Mouse (Mus musculus) heart, adult 18-20 months (tissue): Measurements from ENCODE around the gene Cnksr3. TPM values are rescaled to one million over a fixed set of nuclear protein-coding genes. Genes with fewer than 3 reads are reported as not detected.

ENCODE experiments used
- DNase-seq, 2 experiments: peaks; one replicate each; pipeline ENCODE4 v3.0.0; 2021 to 2022; ENCODE audit warnings: mixed read lengths in 1 of 2
- long read RNA-seq, 2 experiments: library from polyadenylated mRNA; stranded (forward); transcript quantifications; one replicate each; pipeline ENCODE4 v2.0.0; 2021
- total RNA-seq, 2 experiments: library from RNA; stranded (reverse); gene quantifications; 2 replicates each; pipeline ENCODE4 v1.2.3; 2021

Cnksr3 gene
- 10 to 100 TPM; 32.7 to 33.7 TPM for total RNA-seq
- long read RNA-seq, experiment 1, transcript Cnksr3-201 (13 exons, 3,447 nt), result major isoform, 15 of 22 reads
- long read RNA-seq, experiment 1, partial matches to known transcripts, result 7 of 22 reads
- long read RNA-seq, experiment 1, other reads (novel, unspliced or antisense), result 0 of 22 reads
- long read RNA-seq, experiment 2, transcript Cnksr3-201 (13 exons, 3,447 nt), result major isoform, 7 of 15 reads
- long read RNA-seq, experiment 2, partial matches to known transcripts, result 0 of 15 reads
- long read RNA-seq, experiment 2, other reads (novel, unspliced or antisense), result 8 of 15 reads

DNA sequence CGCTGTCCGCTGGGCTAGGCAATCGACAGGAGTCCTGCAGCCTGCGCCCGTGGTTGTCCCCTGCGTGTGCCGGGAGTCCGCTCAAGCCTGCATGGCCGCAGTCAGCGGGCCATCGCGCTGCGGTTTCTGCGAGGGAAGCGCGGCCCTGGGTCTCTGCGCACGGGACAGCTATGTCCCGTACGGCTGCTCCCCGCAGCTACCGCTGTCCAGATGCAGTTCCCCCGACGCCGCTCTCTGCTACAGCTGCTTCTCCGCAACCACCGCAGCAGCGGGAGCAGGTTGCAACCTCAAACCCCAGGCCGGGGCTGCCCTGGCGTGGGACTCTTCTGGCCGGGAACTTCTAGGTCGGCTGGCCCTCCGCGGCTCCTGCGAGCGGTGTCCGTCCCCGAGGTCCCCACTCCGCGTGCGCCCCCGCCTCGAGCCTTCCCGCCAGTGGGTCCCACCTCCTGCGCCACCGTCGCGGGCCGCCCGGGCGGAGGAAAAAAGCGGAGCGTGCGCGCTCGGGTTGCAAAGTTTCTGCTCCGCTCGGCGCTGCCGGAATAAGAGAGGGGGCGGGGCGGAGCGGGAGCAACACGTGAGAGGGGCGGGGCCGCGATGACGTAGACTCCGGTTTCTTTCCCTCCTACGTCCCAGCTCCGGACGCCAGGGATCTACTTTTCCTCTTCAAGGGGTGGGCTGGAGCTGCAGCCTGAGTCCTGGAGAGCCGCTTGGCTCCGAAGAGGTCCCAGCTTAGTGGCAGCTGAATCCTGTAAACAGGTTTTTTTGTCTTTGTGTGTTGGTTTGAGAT is at the start of gene Cnksr3:
TSS of gene Cnksr3 (minus strand) at position 542 of the 787 bp plus-strand sequence.
- peak; percentile 98 to 99 for DNase-seq

- no peak for DNase-seq
Observed at GRCm38 (mm10) chr10:7260166-7261108, 48.4 kb upstream of the Cnksr3 start.

- no peak for DNase-seq
Observed at GRCm38 (mm10) chr10:7258607-7259006, 46.6 kb upstream of the Cnksr3 start.

DNA sequence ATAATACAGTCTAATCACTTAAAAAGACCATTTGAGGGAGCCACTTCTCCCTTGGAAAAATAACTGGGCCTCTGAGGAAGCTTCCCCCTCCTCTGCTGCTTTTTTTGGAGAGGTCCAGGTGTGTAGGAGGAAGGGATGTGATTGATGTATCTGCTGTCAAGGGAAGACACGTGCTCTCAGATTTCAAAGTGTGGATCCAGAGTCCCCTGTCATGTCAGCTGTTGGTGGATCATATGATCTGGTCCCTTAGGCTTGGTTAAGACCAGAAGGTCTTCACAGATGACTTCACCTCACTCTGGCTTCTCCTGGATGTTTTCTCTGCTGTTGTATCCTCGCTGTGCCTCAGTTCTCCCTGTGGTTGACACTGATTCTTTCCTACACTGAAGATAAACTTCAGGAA is 38.4 kb upstream of the Cnksr3 start:
- DNase-seq, result no peak

- peak; percentile 19 to 24 for DNase-seq
Observed at GRCm38 (mm10) chr10:7234601-7235000, 22.6 kb upstream of the Cnksr3 start.

GRCm38 (mm10) chr10:7217551-7218127 is 5.6 kb upstream of the Cnksr3 start:
- no peak for DNase-seq

- no peak for DNase-seq
Observed at GRCm38 (mm10) chr10:7214718-7215117, 2.7 kb upstream of the Cnksr3 start.

DNA sequence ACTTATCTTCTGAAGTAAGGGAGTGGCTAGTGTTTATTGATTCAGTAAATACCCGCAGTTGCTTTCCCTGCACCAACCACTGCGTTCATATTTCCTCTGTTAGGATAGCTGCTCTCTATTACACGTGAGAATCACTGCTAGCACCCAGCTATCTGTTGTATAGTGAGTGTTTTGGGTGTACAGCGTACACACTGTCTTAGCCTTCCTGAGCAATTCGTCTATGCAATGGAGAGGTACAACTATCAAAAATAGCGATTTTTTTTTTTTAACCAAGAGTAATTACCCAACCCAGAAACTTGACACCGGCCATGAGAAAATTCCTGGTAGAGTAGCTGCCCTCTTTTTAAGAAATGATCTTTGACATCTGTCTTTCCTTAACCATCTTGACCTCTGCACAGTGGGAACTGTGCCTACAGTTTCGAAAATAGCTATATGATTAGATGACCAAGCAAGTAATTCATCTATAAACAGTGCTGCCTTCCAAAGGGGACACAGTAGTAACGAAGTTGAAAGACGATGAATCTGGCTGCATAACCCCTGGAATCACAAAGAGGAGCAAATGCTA is 1.1 kb upstream of the Cnksr3 start:
- no peak for DNase-seq

- peak in 1 of 2 experiments; percentile 61 for DNase-seq
Observed at GRCm38 (mm10) chr10:7212537-7212936, 500 bp upstream of the Cnksr3 start.

DNA sequence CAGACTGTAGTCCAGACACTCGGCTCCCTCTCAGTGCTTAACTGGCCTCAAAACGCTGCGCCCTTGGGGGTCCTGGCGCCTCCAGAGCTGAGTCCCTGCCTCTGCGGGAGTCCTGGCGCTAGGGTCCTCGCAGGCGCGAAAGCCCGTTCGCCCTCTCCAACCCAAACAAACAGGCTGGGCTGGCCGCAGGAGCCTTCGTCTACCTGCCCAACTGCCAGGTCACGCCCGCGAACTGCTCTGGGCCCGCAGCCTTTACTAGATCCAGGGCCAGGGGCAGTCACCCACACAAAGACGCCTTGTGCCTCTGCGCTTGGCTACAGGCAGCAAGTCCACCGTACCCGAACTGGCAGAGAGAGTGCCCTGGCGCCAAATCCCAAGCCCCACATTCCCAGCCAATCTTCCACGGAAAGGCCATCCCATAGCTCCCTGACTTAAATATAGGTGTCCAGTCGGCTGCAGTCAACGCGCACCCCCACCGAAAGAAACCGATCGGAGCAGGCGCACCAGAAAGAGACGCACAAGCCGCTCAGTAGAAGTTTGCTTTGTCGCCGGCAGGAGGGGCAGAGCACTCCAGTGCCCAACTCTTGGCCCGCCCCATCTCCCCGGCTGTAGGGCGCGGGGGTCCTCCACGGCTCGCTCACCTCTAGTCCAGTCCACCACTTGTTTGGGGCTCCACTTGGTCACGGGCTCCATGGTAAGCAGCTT is 894 bp downstream of the Cnksr3 start:
- DNase-seq, result peak; percentile 87 to 88

DNA sequence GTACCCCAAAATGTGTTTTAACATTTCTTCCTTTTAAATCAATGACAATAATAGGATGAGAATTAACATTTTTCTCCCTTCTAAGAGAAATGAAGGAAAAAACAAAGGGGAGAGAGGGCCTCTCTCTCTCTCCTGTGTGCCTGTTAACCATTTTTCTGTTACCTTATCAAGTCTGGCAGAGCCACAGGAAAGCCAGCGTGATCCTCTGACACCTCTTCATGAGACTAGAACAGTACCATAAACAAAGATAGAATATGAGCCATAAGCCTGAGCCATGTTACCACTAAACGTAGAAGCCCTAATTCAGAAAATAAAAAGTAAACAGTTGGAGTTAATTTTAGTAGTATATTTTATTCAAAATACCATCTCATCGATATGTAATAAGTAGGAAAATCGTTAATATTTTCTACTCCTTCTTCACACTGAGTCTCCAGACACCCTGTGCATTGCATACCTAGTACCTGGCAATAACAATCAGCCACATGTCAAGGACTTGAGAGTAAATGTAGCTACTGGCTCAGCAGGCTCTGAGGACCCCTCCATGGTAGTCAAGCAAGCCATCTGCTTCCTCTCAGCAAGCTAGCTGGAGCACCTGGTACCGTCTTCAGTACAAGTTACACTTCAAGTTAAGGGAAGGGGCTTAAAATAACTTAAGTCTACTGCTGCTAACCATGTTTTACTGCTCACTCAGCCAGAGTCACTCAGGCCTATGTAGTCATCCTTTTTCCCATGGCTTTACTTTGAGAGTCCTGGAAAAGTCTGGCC is 2.2 kb downstream of the Cnksr3 start:
- no peak for DNase-seq

DNA sequence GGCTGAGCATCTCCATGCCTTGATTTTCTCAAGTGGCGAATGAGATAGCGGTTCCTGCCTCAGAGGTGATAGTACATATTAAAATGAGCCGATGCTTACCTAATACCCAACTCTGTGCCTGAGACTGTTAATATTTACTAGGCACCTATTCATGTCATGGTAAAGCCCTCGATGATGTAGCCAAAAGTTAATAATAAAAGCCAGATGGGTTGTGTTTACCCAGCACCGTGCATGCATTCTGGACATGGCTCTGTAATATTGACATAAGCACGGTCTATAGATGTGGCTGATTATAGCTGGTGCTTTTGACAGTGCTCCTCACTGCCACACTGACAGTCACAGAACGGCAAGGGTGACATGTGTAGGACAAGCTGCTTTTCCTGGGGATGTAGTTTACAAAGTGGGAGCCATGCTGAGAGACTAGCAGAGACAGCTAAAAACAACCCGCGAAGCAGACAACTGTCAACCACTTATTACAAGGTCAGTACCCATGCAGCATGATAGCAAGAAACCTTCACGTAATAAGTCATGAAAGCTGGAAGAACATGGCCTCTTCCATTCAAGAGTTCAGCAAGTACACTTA is 3.1 kb downstream of the Cnksr3 start:
- no peak for DNase-seq

GRCm38 (mm10) chr10:7207301-7207700 is 4.7 kb downstream of the Cnksr3 start:
- no peak for DNase-seq

DNA sequence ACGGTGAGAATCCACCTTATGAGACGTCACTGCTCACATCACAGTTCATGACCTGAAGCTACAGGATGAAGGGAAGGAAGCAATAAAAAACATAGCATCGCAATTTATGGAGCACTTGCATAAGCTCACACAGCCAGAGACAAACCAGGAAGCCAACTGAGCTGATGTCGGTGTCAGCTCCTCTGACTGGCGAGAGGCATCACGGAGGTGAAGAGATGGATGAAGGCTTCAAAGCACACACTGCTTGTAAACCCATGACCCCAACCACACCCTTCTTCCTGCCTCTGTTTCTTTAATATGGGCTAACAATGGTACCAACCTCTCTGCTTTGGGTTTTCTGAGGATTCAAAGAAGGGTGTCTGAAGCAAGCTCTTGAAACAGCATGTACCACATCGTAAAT is 5.5 kb downstream of the Cnksr3 start:
- DNase-seq, result no peak

GRCm38 (mm10) chr10:7205576-7205975 is 6.5 kb downstream of the Cnksr3 start:
- DNase-seq, result no peak

GRCm38 (mm10) chr10:7204953-7205352 is 7.1 kb downstream of the Cnksr3 start:
- DNase-seq, result no peak

DNA sequence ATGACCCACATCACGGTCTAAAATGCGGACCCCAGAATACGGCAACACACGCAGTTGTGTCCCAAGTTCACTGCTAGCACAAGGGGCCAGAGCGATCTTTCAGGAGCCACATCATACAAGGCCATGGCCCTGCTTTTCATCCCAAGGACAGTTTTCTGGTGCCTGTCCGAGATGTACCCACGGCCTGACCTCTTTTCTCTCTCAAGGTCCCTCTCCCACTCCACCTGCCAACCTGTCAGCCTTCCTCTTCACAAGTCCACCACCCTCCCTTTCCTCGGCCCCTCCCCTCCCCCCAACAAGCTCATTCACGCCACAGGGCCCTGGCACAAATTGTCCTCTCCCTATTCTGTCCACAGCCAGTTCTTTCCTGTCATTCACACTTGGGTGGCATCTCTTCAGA is 9.5 kb downstream of the Cnksr3 start:
- no peak for DNase-seq

GRCm38 (mm10) chr10:7200665-7201064 is 11.4 kb downstream of the Cnksr3 start:
- no peak for DNase-seq

- no peak for DNase-seq
Observed at GRCm38 (mm10) chr10:7198201-7198600, 13.8 kb downstream of the Cnksr3 start.

DNA sequence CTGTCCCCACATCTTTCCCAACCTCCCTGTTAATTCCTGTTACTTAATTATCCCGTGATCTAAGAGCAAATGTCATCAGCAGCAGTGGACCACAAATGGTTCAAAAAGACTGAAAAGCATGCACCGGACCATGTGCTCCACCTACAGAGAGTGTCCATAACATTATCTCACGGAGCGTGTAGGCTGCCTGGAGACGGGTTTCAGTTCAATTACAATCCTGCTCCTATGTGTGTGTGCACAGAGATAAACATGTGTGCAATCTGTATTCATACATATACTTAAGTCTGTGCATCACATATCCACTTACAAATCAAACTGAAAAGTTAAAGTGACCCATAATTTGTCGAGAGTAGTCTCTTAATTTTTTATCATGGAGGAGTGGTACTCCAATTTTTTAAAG is 14.3 kb downstream of the Cnksr3 start:
- no peak for DNase-seq
